Mouse (Mus musculus) ovary, postnatal 10 days (tissue): ENCODE measurements at regions not wholly inside any gene's neighbourhood (a gene's known extent, or its start where the extent isn't known, plus 50 kb on each side); places are given as distances from the start of the nearest gene placed in this dataset.

Source experiments
- DNase-seq: peaks from one replicate; pipeline ENCODE4 v3.0.0; 2022; ENCODE audit warnings: low spot score

- no peak for DNase-seq
Measured at GRCm38 (mm10) chr7:83077035-83077918, 210.1 kb downstream of the Mex3b start.

- no peak for DNase-seq
Measured at GRCm38 (mm10) chr7:83077919-83078265, 210.8 kb downstream of the Mex3b start.

- no peak for DNase-seq
Measured at GRCm38 (mm10) chr7:83078695-83079094, 211.6 kb downstream of the Mex3b start.

GRCm38 (mm10) chr7:83079842-83080241 is 212.7 kb downstream of the Mex3b start:
- DNase-seq: no peak

GRCm38 (mm10) chr7:83084496-83085082 is 217.5 kb downstream of the Mex3b start:
- no peak for DNase-seq

DNA sequence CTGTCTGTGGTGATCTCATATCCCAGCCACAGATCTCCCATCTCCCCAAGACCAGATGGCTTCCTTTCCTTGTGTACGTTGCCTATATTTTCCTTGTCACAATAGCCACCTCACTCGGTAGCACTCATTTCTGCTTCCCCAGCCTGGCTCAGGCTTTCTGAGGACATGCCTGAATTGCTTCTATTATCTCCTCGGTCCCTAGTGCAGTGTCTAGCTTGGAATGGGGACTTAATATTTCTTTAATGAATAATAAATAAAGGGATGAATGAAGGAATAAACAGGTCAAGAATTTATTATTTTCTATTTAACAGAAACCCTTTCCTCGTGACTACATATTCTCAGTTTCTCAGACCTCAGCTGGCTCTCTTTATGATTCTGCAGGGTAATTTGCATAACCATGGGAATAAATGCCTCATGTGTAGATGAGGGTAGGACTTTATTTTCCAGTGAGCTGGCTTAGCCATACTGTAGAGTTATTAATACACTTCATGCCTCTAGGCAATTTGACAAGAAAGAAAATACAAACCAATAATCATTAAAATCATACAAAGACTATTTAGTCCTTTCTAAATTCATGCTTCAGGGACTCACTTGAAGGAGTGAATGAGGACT is 218.5 kb downstream of the Mex3b start:
- no peak for DNase-seq

- DNase-seq: no peak
Measured at GRCm38 (mm10) chr7:83087408-83087807, 220.3 kb downstream of the Mex3b start.

GRCm38 (mm10) chr7:83088125-83088524 is 221.0 kb downstream of the Mex3b start:
- DNase-seq: no peak

DNA sequence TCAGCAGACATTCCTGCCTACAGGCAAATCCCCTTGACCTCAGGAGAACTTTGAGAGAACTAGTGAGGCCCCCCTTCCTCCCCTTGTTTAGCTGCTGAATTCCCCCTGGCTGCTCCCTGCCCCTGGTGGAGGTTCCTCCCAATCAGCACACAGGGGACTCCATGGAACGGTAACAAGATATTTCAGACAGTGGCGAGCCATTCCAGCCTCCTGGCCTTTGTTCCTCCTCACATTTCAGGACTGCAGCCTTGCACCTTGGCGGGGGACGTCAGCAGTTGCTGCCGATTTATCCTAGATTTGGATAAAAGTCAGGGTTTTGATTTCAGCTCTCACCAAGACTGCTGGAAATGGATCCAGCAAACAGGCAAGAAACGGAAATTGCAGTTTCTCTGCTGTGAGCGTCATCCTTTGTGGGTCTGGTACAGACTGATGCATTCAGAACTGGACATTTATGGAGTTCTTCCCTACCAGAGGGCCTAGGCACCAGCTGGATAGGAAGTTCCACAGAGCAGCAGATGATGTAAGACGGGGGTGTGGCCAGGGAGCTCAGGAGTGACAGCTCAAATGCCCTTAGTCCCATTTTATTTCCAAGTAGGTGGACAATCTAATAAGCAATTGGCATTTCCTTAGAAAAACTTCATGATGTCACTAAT is 222.3 kb downstream of the Mex3b start:
- no peak for DNase-seq

DNA sequence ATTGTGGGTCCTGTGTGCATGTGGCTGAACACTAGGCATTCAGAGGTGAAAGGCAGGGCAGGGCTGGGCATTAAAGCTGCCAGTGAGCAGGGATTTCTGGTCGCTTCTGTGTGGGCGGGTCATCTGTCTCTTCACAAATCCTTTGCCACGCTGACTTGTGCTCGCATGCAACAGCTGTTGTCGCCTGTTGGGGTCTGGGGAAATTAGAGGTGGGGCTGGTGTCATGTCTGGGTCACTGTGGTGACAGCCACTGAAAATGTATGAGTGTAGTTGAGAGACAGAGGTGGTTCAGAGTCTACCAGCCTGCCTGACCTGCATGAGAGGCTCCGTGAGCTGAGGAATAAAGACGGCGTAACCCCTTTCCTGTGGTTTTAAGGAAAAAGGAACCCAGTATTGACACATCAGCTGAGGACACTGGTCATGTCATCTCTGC is 226.8 kb downstream of the Mex3b start:
- no peak for DNase-seq

GRCm38 (mm10) chr7:83094899-83095298 is 227.8 kb downstream of the Mex3b start:
- DNase-seq: no peak

DNA sequence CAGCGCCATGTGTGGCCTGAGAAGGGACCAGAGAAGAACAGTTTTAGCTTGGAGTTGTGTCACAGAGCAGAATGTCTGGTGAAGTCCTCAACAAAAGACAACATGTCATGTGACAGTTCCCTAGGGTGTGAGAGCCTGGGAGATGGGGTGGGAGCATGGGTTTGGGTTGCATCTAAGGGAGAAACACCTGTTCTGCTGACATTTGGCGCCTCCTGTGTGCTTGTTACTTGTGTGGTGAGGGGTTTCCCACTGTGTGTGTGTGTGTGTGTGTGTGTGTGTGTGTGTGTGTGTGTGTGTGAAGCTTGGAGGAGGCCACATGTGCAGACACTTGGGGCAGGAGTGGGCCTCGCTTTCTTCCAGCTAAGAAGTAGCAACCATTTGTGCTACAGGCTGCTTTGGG is 228.5 kb downstream of the Mex3b start:
- DNase-seq: no peak

DNA sequence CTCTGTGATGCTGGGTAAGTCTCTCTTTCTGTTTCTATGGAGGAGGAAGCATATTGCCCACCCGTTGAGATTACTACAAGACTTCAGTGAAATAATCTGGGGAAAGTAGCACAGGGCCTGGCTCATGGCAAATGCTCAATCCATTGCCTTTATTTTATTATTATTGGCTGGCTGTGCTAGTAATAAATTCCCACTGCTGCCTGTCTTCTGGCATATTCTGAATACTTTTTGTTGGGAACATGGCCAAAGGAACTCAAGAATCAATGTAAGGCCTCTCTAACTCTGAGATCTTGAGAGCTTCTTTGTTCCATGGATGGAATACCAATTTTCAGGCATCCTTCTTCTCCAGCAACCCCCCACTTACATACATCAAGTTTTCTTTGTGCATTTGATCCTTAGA is 237.3 kb downstream of the Mex3b start:
- DNase-seq: no peak

DNA sequence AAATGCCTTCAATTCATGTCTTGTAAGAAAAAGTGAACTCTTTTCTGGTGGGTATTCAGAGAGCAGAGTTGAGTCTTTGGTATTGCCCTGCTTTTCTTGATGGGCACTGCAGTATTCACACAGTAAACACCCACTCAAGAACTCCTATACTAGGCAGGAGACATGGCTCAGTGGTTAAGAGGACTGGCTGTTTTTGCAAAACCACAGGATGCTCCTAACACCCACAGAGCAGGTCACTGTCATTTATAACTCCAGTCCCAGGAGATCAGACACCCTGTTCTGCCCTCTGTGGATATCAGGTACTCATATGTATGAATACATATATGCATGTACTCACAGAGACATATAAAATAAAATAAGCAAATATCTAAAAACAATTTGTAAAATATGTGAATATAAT is 238.5 kb downstream of the Mex3b start:
- DNase-seq: no peak

GRCm38 (mm10) chr7:83111217-83111823 is 244.2 kb downstream of the Mex3b start:
- DNase-seq: no peak

- no peak for DNase-seq
Measured at GRCm38 (mm10) chr7:83116487-83116886, 249.4 kb downstream of the Mex3b start.

GRCm38 (mm10) chr7:83117065-83117464 is 249.9 kb downstream of the Mex3b start:
- no peak for DNase-seq

- no peak for DNase-seq
Measured at GRCm38 (mm10) chr7:83126196-83126595, 259.1 kb downstream of the Mex3b start.

DNA sequence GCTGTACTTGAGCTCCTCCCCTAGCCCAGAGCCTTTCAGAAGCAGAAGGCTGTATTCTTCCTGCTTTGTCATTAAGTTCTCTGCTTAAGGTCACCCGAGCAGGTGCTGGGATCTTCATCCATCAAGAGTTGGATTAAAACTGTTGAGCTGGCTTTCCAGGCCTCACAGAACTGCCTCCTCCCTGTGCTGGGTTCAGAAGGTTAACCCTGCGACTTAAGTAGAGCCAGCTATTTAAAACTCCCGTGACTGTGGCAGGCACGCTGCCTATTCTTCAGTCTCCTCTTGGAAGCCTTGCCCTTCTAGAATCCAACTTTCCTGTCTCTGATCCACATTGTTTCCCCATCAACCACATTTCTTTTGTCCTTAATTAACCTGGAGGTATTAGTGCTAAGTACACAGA is 273.1 kb downstream of the Mex3b start:
- no peak for DNase-seq

- DNase-seq: no peak
Measured at GRCm38 (mm10) chr7:83140658-83141057, 273.5 kb downstream of the Mex3b start.

- DNase-seq: no peak
Measured at GRCm38 (mm10) chr7:83144018-83144417, 276.9 kb downstream of the Mex3b start.

DNA sequence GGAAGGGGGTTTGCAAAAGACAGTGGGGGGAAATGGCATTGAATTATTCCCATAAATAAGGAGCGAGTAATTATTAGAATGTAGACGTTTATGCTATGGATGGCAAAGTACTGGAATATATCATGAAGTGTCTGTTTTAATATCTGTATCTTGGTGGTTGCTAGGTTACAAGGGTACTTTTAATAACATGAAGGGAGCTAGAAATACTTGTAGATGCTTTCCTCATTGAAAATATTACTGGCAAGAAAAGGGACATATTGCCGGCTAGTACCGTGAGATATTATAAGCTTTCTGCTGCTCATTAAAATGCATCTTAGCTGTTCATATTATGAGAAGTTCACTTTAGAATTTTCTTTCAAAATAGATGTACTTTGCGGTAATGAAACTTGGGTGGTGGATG is 278.4 kb downstream of the Mex3b start:
- no peak for DNase-seq
